8 mouse cellular contexts compared by ENCODE assay signal in genomic region chr10:80560621-80561020, GRCm38 (mm10). TPM values are rescaled to one million over a fixed set of nuclear protein-coding genes. Genes with fewer than 3 reads are reported as not detected.
DNase-seq lines count a peak whose midpoint lies in the region; ATAC-seq and TF ChIP-seq lines count a peak whose summit lies in the region.

No protein-coding gene starts in this region.

- 2% methylated on average over 13 of the region's 13 CpGs for WGBS in heart, embryonic 12.5 days
- 2% methylated on average over 13 of the region's 13 CpGs for whole genome bisulfite sequencing in hindbrain, embryonic 10.5 days
- WGBS in liver, embryonic 16.5 days (ENCODE audit: insufficient replicate concordance), result 0% methylated on average over 13 of the region's 13 CpGs

- H3K9ac ChIP-seq in heart, embryonic 12.5 days, result peak overlapping the region; percentile 96
- H3K9ac ChIP-seq in ES-E14 (ENCODE audit: insufficient read depth, low read depth, low read length, poor library complexity, severe bottlenecking), result peak overlapping the region; percentile 92
- peak overlapping the region; percentile 94 for H3K9ac ChIP-seq in liver, embryonic 16.5 days (ENCODE audit: low read depth, low read length)

- H3K27me3 ChIP-seq in heart, embryonic 12.5 days (replicated peaks), result no peaks in the 10 kb centered on the region
- H3K27me3 ChIP-seq in hindbrain, embryonic 10.5 days (ENCODE audit: insufficient read depth, poor library complexity, severe bottlenecking), result no peaks in the 10 kb centered on the region
- no peaks in the 10 kb centered on the region for H3K27me3 ChIP-seq in liver, embryonic 16.5 days (ENCODE audit: control insufficient read depth, insufficient read depth, low read depth, low read length)

- no peaks in the 10 kb centered on the region for H3K36me3 ChIP-seq in heart, embryonic 12.5 days
- peaks cover under 1% of the 10 kb centered on the region; the same call in 1 of the 2 replicates for H3K36me3 ChIP-seq in ES-E14 (ENCODE audit: control insufficient read depth, insufficient read depth, low read length, poor library complexity, severe bottlenecking)
- H3K36me3 ChIP-seq in hindbrain, embryonic 10.5 days, result no peaks in the 10 kb centered on the region; the same call in 1 of the 2 replicates
- 0 out of 2 replicates have a peak, but pooled peaks cover under 1% of the 10 kb centered on the region for H3K36me3 ChIP-seq in liver, embryonic 16.5 days (ENCODE audit: control insufficient read depth, insufficient read depth)

- peak overlapping the region; percentile 92 for H3K4me2 ChIP-seq in heart, embryonic 12.5 days
- peak overlapping the region; percentile 74 for H3K4me2 ChIP-seq in liver, embryonic 16.5 days (ENCODE audit: low read depth, low read length)

- in situ Hi-C loops in ES-E14 (cut with MboI; ENCODE audit: low sequenced_read_pairs in 2 of 2, unreplicated experiment in 2 of 2), result no loop called here

- H3K9me3 ChIP-seq in heart, embryonic 12.5 days (replicated peaks), result no peaks in the 10 kb centered on the region
- no peaks in the 10 kb centered on the region for H3K9me3 ChIP-seq in ES-E14 (ENCODE audit: control insufficient read depth, insufficient read depth, low read depth, low read length)
- no peaks in the 10 kb centered on the region for H3K9me3 ChIP-seq in hindbrain, embryonic 10.5 days
- H3K9me3 ChIP-seq in liver, embryonic 16.5 days (replicated peaks; ENCODE audit: control insufficient read depth, low read length), result no peaks in the 10 kb centered on the region

- peaks cover 44% of the 10 kb centered on the region for H3K4me1 ChIP-seq in heart, embryonic 12.5 days (replicated peaks)
- peaks cover 5 to 12% of the 10 kb centered on the region in 2 experiments; a peak in 2 of 4 replicates for H3K4me1 ChIP-seq in ES-E14 (ENCODE audit: control insufficient read depth in 2 of 2, insufficient read depth in 2 of 2, low read length in 2 of 2, poor library complexity in 1 of 2)
- peaks cover 48% of the 10 kb centered on the region for H3K4me1 ChIP-seq in hindbrain, embryonic 10.5 days (replicated peaks)
- peaks cover 42% of the 10 kb centered on the region for H3K4me1 ChIP-seq in liver, embryonic 16.5 days (ENCODE audit: control insufficient read depth, low read depth, low read length)

- H3K4me3 ChIP-seq in heart, embryonic 12.5 days, result peak overlapping the region; percentile 94
- H3K4me3 ChIP-seq in ES-E14 (ENCODE audit: insufficient read depth in 1 of 2, low read depth in 1 of 2, low read length in 2 of 2, poor library complexity in 1 of 2, severe bottlenecking in 1 of 2), result peak overlapping the region; percentile 94 to 98
- peak overlapping the region; percentile 83 for H3K4me3 ChIP-seq in hindbrain, embryonic 10.5 days
- H3K4me3 ChIP-seq in liver, embryonic 16.5 days (ENCODE audit: low read depth, low read length), result peak overlapping the region; percentile 91

- no peak for DNase-seq in heart, postnatal 14 days
- no peak for DNase-seq in ES-E14 (ENCODE audit: low read depth, low spot score)
- DNase-seq in hindbrain, embryonic 10.5 days (ENCODE audit: low spot score), result no peak
- DNase-seq in urinary bladder, postnatal 4 days (ENCODE audit: low spot score in 2 of 2), result no peak
- no peak for DNase-seq in adrenal gland, postnatal 36 days
- DNase-seq in cerebellum, adult 8-10 months, result no peak

- H3K27ac ChIP-seq in heart, embryonic 12.5 days (ENCODE audit: poor library complexity, severe bottlenecking), result no peak overlapping the region
- H3K27ac ChIP-seq in ES-E14 (ENCODE audit: insufficient read depth, low read depth, low read length, poor library complexity, severe bottlenecking), result no peak overlapping the region
- peak overlapping the region; percentile 99 for H3K27ac ChIP-seq in hindbrain, embryonic 10.5 days
- H3K27ac ChIP-seq in liver, embryonic 16.5 days (ENCODE audit: low read length), result peak overlapping the region; percentile 90

- intact Hi-C loops in heart, postnatal 14 days (cut with DNase I), result loop anchor here (2.0 kb wide), 1 partner anchor 114 kb away; no protein-coding TSS in a partner anchor

- ATAC-seq in heart, embryonic 12.5 days (ENCODE audit: insufficient number of reproducible peaks, low FRiP score), result no peak
- peak; percentile 28 for ATAC-seq in liver, embryonic 16.5 days (ENCODE audit: low read depth)

TF ChIP-seq in ES-E14, 5 proteins besides CTCF, POLR2A, EP300 and RAD21:
- no peak for TF ChIP-seq MAFK (IDR thresholded peaks at IDR 0.05; ENCODE audit: insufficient read depth, low read depth, low read length)
- no peak for TF ChIP-seq HCFC1 (IDR thresholded peaks at IDR 0.05; ENCODE audit: borderline replicate concordance, insufficient read depth, low read length)

RNA-seq across cellular contexts. Expression of gene Rexo1, which starts 0.7 kb away (rescaled TPM):
- polyA plus RNA-seq in heart, embryonic 12.5 days (2016; fragmentation: Nextera tagmentation; extraction: Ambion mirVana), result 21.5 and 22.2 TPM in 2 replicates
- 10 to 100 TPM; 14.2 to 18.1 TPM for total RNA-seq in heart, postnatal 14 days (2021)
- total RNA-seq in ES-E14 (2012; rRNA removed), result 27.4 and 33.4 TPM in 2 replicates
- 33.3 and 38.5 TPM in 2 replicates for polyA plus RNA-seq in hindbrain, embryonic 10.5 days (2016; fragmentation: Nextera tagmentation; extraction: Ambion mirVana)
- 10.9 and 12.1 TPM in 2 replicates for polyA plus RNA-seq in liver, embryonic 16.5 days (2015; fragmentation: Nextera tagmentation; extraction: Ambion mirVana)
- total RNA-seq in adrenal gland, postnatal 36 days (2021), result 10 to 100 TPM; 28.3 to 42.9 TPM

RNA-seq across cellular contexts. Expression of gene Klf16, which starts 16.5 kb away (rescaled TPM):
- polyA plus RNA-seq in heart, embryonic 12.5 days (2016; fragmentation: Nextera tagmentation; extraction: Ambion mirVana), result 7.9 and 8.5 TPM in 2 replicates
- total RNA-seq in heart, postnatal 14 days (2021), result 1 to 10 TPM; 4.5 to 4.7 TPM
- 20.8 and 23.5 TPM in 2 replicates for total RNA-seq in ES-E14 (2012; rRNA removed)
- 6.9 and 7.3 TPM in 2 replicates for polyA plus RNA-seq in hindbrain, embryonic 10.5 days (2016; fragmentation: Nextera tagmentation; extraction: Ambion mirVana)
- polyA plus RNA-seq in liver, embryonic 16.5 days (2015; fragmentation: Nextera tagmentation; extraction: Ambion mirVana), result 9.6 and 10.7 TPM in 2 replicates
- total RNA-seq in adrenal gland, postnatal 36 days (2021), result 10 to 100 TPM; 13.6 to 14.1 TPM

RNA-seq across cellular contexts. Expression of gene Atp8b3, which starts 21.7 kb away (rescaled TPM):
- polyA plus RNA-seq in heart, embryonic 12.5 days (2016; fragmentation: Nextera tagmentation; extraction: Ambion mirVana), result 0.05 and 0.17 TPM in 2 replicates
- not detected for total RNA-seq in heart, postnatal 14 days (2021)
- total RNA-seq in ES-E14 (2012; rRNA removed), result 0.80 and 2.3 TPM in 2 replicates
- polyA plus RNA-seq in hindbrain, embryonic 10.5 days (2016; fragmentation: Nextera tagmentation; extraction: Ambion mirVana), result 0.56 and 0.90 TPM in 2 replicates
- 0.02 TPM in 1 of 2 replicates, not detected in the other for polyA plus RNA-seq in liver, embryonic 16.5 days (2015; fragmentation: Nextera tagmentation; extraction: Ambion mirVana)
- 1 to 10 TPM in 1 of 2 experiments, under 1 TPM in 1; 0.43 to 1.1 TPM for total RNA-seq in adrenal gland, postnatal 36 days (2021)

RNA-seq across cellular contexts. Expression of gene Abhd17a, which starts 29.5 kb away (rescaled TPM):
- polyA plus RNA-seq in heart, embryonic 12.5 days (2016; fragmentation: Nextera tagmentation; extraction: Ambion mirVana), result 99.4 and 105 TPM in 2 replicates
- total RNA-seq in heart, postnatal 14 days (2021), result 10 to 100 TPM; 73.0 to 75.1 TPM
- 67.9 and 68.7 TPM in 2 replicates for total RNA-seq in ES-E14 (2012; rRNA removed)
- 89.1 and 109 TPM in 2 replicates for polyA plus RNA-seq in hindbrain, embryonic 10.5 days (2016; fragmentation: Nextera tagmentation; extraction: Ambion mirVana)
- polyA plus RNA-seq in liver, embryonic 16.5 days (2015; fragmentation: Nextera tagmentation; extraction: Ambion mirVana), result 31.4 and 35.9 TPM in 2 replicates
- total RNA-seq in adrenal gland, postnatal 36 days (2021), result 100 to 1,000 TPM; 103 to 107 TPM

RNA-seq across cellular contexts. Expression of gene Scamp4, which starts 42.1 kb away (rescaled TPM):
- 67.4 and 70.0 TPM in 2 replicates for polyA plus RNA-seq in heart, embryonic 12.5 days (2016; fragmentation: Nextera tagmentation; extraction: Ambion mirVana)
- total RNA-seq in heart, postnatal 14 days (2021), result 10 to 100 TPM; 19.8 to 23.5 TPM
- total RNA-seq in ES-E14 (2012; rRNA removed), result 54.8 and 83.8 TPM in 2 replicates
- polyA plus RNA-seq in hindbrain, embryonic 10.5 days (2016; fragmentation: Nextera tagmentation; extraction: Ambion mirVana), result 89.9 and 92.0 TPM in 2 replicates
- 35.3 and 38.3 TPM in 2 replicates for polyA plus RNA-seq in liver, embryonic 16.5 days (2015; fragmentation: Nextera tagmentation; extraction: Ambion mirVana)
- 10 to 100 TPM; 64.3 to 64.6 TPM for total RNA-seq in adrenal gland, postnatal 36 days (2021)

Comparison
In these comparisons a context has a peak if more than half of its experiments do, and no peak if none do; other contexts are left out.
1. H3K27ac ChIP-seq: peak in hindbrain, embryonic 10.5 days (single experiment) and liver, embryonic 16.5 days (single experiment); none in heart, embryonic 12.5 days (single experiment) and ES-E14 (single experiment).
2. Peak in every context shown above with its lines, with median percentiles within 50 percentile points of each other: H3K4me3 ChIP-seq and H3K9ac ChIP-seq.